Mouse (Mus musculus): ENCODE measurements around the gene Ddost.

The Ddost gene

GRCm38 (mm10) chr4:138337341-138337740 is 32.8 kb downstream of the Ddost start:
- no peak for DNase-seq (ENCODE audit: low spot score in 2 of 2)

DNA sequence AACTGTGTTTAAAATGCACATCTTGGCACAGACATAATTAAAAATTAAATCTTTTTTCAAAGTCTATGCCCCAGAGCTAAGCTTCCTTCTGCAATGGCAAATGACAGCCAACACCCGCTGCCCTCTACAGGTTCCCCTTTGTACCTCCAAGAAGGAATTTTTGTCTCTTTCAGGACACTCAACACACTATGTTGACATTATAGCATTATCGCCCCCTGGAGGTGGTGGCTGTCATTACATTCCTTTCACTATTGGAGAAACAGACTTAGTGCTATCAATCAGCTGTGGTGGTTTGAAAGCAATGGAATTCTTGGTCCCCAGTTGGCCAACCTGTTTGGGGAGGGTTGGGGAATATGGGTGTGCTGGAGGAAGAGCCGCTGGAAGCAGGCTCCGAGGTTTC is 35.4 kb downstream of the Ddost start:
- DNase-seq (ENCODE audit: low spot score in 2 of 2): no peak

DNA sequence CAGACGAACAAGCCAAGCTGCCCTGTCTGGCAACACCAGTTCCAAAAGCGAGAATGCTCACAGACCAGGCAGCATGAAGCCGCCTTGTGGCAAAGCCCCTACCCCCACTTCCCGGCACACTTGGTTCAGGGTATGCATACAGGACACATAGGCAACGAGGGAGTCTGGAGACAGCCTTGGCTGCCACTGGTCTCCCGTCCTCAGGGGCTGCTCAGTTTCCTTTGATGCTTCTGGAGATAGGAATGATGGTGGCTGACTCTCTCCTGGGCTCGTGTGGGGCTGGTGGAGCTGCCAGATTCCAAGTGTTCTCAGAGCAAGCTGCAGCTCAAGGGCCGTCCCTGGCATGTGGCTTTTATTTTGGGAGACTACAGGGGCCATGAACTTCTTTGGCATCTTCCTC is 36.9 kb downstream of the Ddost start:
- no peak for DNase-seq (ENCODE audit: low spot score in 2 of 2)

GRCm38 (mm10) chr4:138342048-138342447 is 37.5 kb downstream of the Ddost start:
- DNase-seq (ENCODE audit: low spot score in 2 of 2): no peak

DNA sequence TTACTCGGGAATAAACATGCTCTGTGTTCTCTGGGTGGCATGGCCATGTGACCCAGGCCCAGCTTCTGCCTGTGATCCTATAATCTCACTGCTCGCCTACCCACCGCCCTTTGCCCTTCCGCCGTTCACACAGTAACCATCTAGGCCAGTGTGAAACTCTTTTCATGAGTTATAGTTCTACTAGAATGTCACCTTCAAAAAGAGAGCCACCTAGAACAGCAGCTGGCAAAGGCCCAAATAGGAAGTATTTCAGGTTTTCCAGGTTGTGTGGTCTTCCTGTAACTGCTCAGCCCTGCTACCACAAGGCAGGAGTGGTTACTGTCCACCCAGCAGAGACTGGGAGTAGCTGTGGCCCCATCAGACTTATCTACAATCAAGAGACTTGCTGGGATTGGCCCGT is 38.2 kb downstream of the Ddost start:
- DNase-seq (ENCODE audit: low spot score in 2 of 2): no peak

GRCm38 (mm10) chr4:138343341-138343837 is 38.9 kb downstream of the Ddost start:
- DNase-seq (ENCODE audit: low spot score in 2 of 2): no peak

- no peak for DNase-seq (ENCODE audit: low spot score in 2 of 2)
Measured at GRCm38 (mm10) chr4:138344891-138345545, 40.5 kb downstream of the Ddost start.

DNA sequence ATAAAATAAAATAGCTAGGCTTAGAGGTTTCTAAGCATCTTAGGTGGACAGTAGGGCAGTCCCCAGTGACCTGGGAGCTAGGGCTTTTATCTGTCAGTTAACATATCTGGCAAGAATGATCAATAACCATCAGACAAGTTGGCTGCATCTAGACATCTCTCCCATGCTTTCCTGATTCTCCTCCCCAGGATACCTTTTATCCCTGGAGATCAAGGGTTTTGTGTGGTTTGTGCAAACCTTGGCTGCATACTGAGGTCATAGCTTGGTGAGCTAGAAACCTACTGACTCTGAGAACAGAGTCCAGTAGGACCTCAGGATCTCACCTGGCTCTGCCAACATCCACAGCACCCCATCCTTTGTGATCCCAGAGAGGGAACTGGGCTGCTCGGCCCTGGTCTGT is 42.8 kb downstream of the Ddost start:
- DNase-seq (ENCODE audit: low spot score in 2 of 2): no peak

GRCm38 (mm10) chr4:138348716-138349115 is 44.2 kb downstream of the Ddost start:
- no peak for DNase-seq (ENCODE audit: low spot score in 2 of 2)

- no peak for DNase-seq (ENCODE audit: low spot score in 2 of 2)
Measured at GRCm38 (mm10) chr4:138351821-138352220, 47.3 kb downstream of the Ddost start.

- no peak for DNase-seq (ENCODE audit: low spot score in 2 of 2)
Measured at GRCm38 (mm10) chr4:138352692-138353091, 48.2 kb downstream of the Ddost start.

DNA sequence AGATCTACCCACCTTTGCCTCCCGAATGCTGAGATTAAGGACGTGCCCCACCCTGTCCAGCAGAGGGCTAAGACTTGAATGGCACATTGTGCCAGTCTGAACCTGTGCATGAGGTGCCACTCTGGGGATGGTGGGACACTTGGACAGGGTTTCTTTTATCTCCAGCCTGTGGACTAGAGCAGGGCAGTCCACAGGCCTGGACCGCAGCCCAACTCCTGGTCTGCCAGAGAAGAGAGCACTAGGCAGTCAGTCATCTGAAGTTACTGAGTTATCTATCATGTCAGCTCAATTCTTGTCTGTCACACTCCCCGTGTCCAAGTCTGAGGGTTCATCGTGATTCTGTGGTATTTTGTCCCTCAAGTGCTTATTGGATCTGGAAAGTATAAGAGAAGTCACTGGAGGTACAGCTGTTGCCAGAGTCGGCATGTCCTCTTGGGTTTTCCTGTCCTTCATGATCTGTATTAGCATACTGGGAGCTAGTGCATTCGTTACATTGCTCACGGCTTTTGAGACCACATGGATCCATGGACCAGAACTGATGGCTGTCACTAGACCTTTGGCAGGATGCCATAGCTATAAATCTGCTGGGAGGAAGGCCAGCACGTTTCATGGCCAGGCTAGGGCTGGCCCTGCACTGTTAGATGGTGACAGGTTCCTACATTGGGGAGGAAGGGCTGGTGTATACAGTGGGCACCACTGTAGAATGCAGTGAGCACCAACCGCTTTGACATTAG is 49.1 kb downstream of the Ddost start:
- DNase-seq (ENCODE audit: low spot score in 2 of 2): no peak

DNA sequence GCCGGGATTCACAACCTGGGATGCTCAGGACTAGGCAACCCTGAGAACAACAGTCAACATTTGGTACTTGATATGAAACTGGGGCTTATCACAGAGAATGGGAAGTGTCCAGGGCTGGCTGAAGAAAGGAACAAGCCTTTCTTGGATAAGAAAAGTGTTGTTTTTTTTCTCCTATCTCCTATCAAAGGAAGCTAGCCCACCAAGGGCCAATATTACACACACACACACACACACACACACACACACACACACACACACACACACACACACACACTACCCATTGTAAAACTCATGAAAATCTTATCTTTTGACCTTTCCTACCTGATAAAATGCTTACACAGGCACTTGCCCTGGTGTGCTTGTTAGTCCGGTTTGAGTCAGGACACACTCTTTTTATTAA is 51.0 kb downstream of the Ddost start:
- DNase-seq (ENCODE audit: low spot score in 2 of 2): no peak

DNA sequence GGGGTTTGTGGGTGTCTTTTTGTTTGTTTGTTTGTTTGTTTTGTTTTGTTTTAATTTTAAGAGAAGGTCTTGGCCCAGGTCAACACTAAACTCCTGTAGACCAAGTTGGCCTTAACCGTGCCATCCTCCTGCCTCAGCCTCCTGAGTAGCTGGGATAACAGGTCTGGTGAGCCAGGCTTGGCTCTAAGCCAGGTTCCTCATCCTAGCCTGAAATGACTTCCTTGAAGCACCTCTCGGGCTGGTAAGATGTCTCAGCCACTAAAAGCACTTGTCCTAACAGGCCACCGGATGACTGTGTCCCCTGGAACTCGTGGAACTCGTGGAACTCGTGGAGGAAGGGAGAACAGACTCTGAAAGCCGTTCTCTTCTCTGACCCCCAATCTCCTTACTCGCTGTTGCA is 51.6 kb downstream of the Ddost start:
- no peak for DNase-seq (ENCODE audit: low spot score in 2 of 2)

- no peak for DNase-seq (ENCODE audit: low spot score in 2 of 2)
Measured at GRCm38 (mm10) chr4:138356551-138356950, 52.0 kb downstream of the Ddost start.

DNA sequence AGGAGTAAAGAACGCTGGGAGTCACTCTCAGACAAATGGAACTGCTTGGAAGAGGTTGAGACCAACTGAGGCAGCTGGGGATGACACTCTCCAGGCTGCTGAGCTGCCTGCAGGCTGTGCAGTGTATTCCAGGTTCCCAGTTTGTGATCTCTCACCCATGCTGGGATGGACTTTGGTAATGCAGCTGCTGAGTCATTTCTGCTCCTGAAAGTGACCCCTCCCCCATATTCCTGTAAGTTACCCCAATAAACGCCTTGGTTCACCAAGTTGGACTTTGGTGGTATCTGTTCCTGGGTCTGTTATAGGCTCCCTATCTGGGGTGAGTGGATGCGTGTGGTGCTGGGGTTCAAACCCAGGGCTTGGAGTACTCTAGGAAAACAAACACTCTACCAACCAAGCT is 53.6 kb downstream of the Ddost start:
- no peak for DNase-seq (ENCODE audit: low spot score in 2 of 2)

DNA sequence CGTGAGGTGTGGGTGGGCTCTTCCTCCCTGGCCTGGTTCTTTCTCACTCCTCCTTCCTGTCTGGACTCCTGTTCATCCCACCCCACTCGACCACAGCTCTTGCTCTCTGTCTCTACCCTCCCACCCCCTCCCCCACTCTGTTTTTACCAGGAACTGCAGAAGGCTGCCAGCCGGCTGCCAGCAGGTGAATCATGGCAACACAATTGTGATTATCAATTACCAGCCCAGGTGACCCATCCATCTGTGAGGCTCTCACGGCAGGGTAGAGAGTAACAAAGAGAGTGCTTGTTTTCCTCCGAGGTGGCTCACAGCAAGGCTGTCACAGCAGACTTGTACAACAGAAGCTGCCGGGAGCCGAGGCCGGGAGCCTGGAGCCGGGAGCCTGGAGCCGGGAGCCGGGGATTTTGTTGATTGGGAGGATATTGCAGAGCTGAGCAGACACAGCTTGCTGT is 56.9 kb downstream of the Ddost start:
- DNase-seq (ENCODE audit: low spot score in 2 of 2): no peak
